Mouse (Mus musculus) liver, adult 2 months (tissue): Measurements from ENCODE around the gene Chrne.

ENCODE experiments used
- CTCF ChIP-seq: fragments of 200-500 bp; IDR thresholded peaks from 2 replicates; pipeline ENCODE4 v1.5.1; 2011; ENCODE audit warnings: low read depth, low read length, control low read depth
- POLR2A ChIP-seq: fragments of 200-500 bp; IDR thresholded peaks from 2 replicates; pipeline ENCODE4 v1.6.1; 2011; ENCODE audit warnings: low read length, control low read depth; ENCODE audit not compliant: insufficient read depth; ENCODE audit errors: extremely low read depth

GRCm38 (mm10) chr11:70608381-70609066 lies 10.5 kb downstream of the Chrne start:
- TF ChIP-seq CTCF (peak; percentile 68), POLR2A (no peak)
